Mouse (Mus musculus) midbrain, embryonic 16.5 days (tissue): ENCODE data around the gene Grsf1. TPM values are rescaled to one million over a fixed set of nuclear protein-coding genes. Genes with fewer than 3 reads are reported as not detected.

Experiments
- ATAC-seq: fragments of 200-750 bp; cut with Nextera tagmentation; 2 replicates; pipeline ENCODE4 v1.8.0; 2017; ENCODE audit warnings: moderate TSS enrichment
- H3K27ac ChIP-seq: fragments of 300-500 bp; sonication (generic); 2 replicates; pipeline ENCODE4 v1.5.1; 2014; ENCODE audit warnings: mild to moderate bottlenecking, low read length, mixed read lengths
- H3K27me3 ChIP-seq: fragments of 300-500 bp; sonication (generic); 2 replicates; pipeline ENCODE4 v1.6.1; 2014; ENCODE audit warnings: low read depth, low read length, mixed read lengths; ENCODE audit not compliant: control insufficient read depth, insufficient read depth
- H3K36me3 ChIP-seq: fragments of 300-500 bp; sonication (generic); 2 replicates; pipeline ENCODE4 v1.6.1; 2014; ENCODE audit warnings: mild to moderate bottlenecking, low read length, moderate library complexity, mixed read lengths; ENCODE audit not compliant: control insufficient read depth, insufficient read depth
- H3K4me1 ChIP-seq: fragments of 300-500 bp; sonication (generic); 2 replicates; pipeline ENCODE4 v1.6.1; 2014; ENCODE audit warnings: mild to moderate bottlenecking, low read length, mixed read lengths; ENCODE audit not compliant: control insufficient read depth, insufficient read depth
- H3K4me2 ChIP-seq: fragments of 300-500 bp; sonication (generic); 2 replicates; pipeline ENCODE4 v1.6.1; 2014; ENCODE audit warnings: mild to moderate bottlenecking, low read length, mixed read lengths
- H3K4me3 ChIP-seq: fragments of 300-500 bp; sonication (generic); 2 replicates; pipeline ENCODE4 v1.5.1; 2014; ENCODE audit warnings: low read depth, mild to moderate bottlenecking, low read length, moderate library complexity, mixed read lengths
- H3K9ac ChIP-seq: fragments of 300-500 bp; sonication (generic); 2 replicates; pipeline ENCODE4 v1.6.1; 2014; ENCODE audit warnings: low read depth, low read length, mixed read lengths
- H3K9me3 ChIP-seq: fragments of 300-500 bp; sonication (generic); replicated peaks from 2 replicates; pipeline ENCODE4 v1.6.1; 2014; ENCODE audit warnings: mild to moderate bottlenecking, low read length, mixed read lengths; ENCODE audit not compliant: control insufficient read depth, poor library complexity, severe bottlenecking
- WGBS: fragments of 180-500 bp; shearing (Covaris S2); extraction: QIAGEN DNeasy Blood & Tissue Kit; methylation state at CpG from one replicate; pipeline ENCODE4 v1.1.7; 2014; 5-methylcytosine and 5-hydroxymethylcytosine counted together
- polyA plus RNA-seq: library from polyadenylated mRNA; unstranded; fragments of >200 nt; fragmentation: Nextera tagmentation; extraction: Ambion mirVana; gene quantifications from 2 replicates; pipeline ENCODE4 v1.2.1, GENCODE M21; 2015

Gene Grsf1
- polyA plus RNA-seq, 1 experiment from 2014 or later = 57.0 TPM

- H3K36me3 ChIP-seq = peaks cover 53% of the 10 kb centered on the region
- H3K4me1 ChIP-seq = no peaks in the 10 kb centered on the region
- no peak overlapping the region for H3K27ac ChIP-seq
- no peak overlapping the region for H3K4me3 ChIP-seq
- no peak for ATAC-seq
- H3K4me2 ChIP-seq = no peak overlapping the region
- WGBS = 92% methylated on average over 17 of the region's 17 CpGs
- no peaks in the 10 kb centered on the region for H3K27me3 ChIP-seq
- no peak overlapping the region for H3K9ac ChIP-seq
- H3K9me3 ChIP-seq = no peaks in the 10 kb centered on the region
Observed at GRCm38 (mm10) chr5:88649250-88650173, 26.5 kb downstream of the Grsf1 start.

GRCm38 (mm10) chr5:88645405-88645804, 30.6 kb downstream of the Grsf1 start:
- 83% methylated on average over 5 of the region's 5 CpGs for WGBS
- Histone ChIP-seq H3K27me3 (no peaks in the 10 kb centered on the region), H3K4me3 (no peak overlapping the region), H3K9ac (no peak overlapping the region), H3K4me2 (no peak overlapping the region), H3K9me3 (no peaks in the 10 kb centered on the region), H3K4me1 (no peaks in the 10 kb centered on the region), H3K36me3 (peaks cover 64% of the 10 kb centered on the region), H3K27ac (no peak overlapping the region)
- no peak for ATAC-seq

GRCm38 (mm10) chr5:88644901-88645300, 31.1 kb downstream of the Grsf1 start:
- no peak overlapping the region for H3K27ac ChIP-seq
- no peak overlapping the region for H3K4me2 ChIP-seq
- H3K4me3 ChIP-seq = no peak overlapping the region
- no peaks in the 10 kb centered on the region for H3K9me3 ChIP-seq
- no peak for ATAC-seq
- H3K9ac ChIP-seq = no peak overlapping the region
- WGBS = 96% methylated on average over 2 of the region's 2 CpGs
- peaks cover 62% of the 10 kb centered on the region for H3K36me3 ChIP-seq
- H3K4me1 ChIP-seq = no peaks in the 10 kb centered on the region
- H3K27me3 ChIP-seq = no peaks in the 10 kb centered on the region

GRCm38 (mm10) chr5:88643491-88643890, 32.5 kb downstream of the Grsf1 start:
- Histone ChIP-seq H3K36me3 (peaks cover 59% of the 10 kb centered on the region), H3K9ac (no peak overlapping the region), H3K4me2 (no peak overlapping the region), H3K27me3 (no peaks in the 10 kb centered on the region), H3K27ac (no peak overlapping the region), H3K9me3 (no peaks in the 10 kb centered on the region), H3K4me3 (no peak overlapping the region), H3K4me1 (no peaks in the 10 kb centered on the region)
- no peak for ATAC-seq
- 94% methylated on average over 9 of the region's 9 CpGs for whole genome bisulfite sequencing

- Histone ChIP-seq H3K4me2 (no peak overlapping the region), H3K4me3 (no peak overlapping the region), H3K4me1 (no peaks in the 10 kb centered on the region), H3K36me3 (peaks cover 54% of the 10 kb centered on the region), H3K27ac (no peak overlapping the region), H3K9ac (no peak overlapping the region), H3K9me3 (no peaks in the 10 kb centered on the region), H3K27me3 (no peaks in the 10 kb centered on the region)
- WGBS = 83% methylated on average over 9 of the region's 9 CpGs
- ATAC-seq = no peak
Observed at GRCm38 (mm10) chr5:88642786-88643185, 33.2 kb downstream of the Grsf1 start.

- Histone ChIP-seq H3K4me3 (no peak overlapping the region), H3K36me3 (peaks cover 40% of the 10 kb centered on the region), H3K27me3 (no peaks in the 10 kb centered on the region), H3K9me3 (no peaks in the 10 kb centered on the region), H3K4me1 (no peaks in the 10 kb centered on the region), H3K9ac (no peak overlapping the region), H3K27ac (no peak overlapping the region), H3K4me2 (no peak overlapping the region)
- ATAC-seq = no peak
- WGBS = 71% methylated on average over 5 of the region's 5 CpGs
Observed at GRCm38 (mm10) chr5:88634076-88634475, 41.9 kb downstream of the Grsf1 start.

GRCm38 (mm10) chr5:88632463-88632862, 43.5 kb downstream of the Grsf1 start:
- no peak overlapping the region for H3K9ac ChIP-seq
- peaks cover 50% of the 10 kb centered on the region for H3K36me3 ChIP-seq
- no peak for ATAC-seq
- H3K4me1 ChIP-seq = no peaks in the 10 kb centered on the region
- no peak overlapping the region for H3K4me2 ChIP-seq
- H3K4me3 ChIP-seq = no peak overlapping the region
- no peak overlapping the region for H3K27ac ChIP-seq
- H3K27me3 ChIP-seq = no peaks in the 10 kb centered on the region
- H3K9me3 ChIP-seq = no peaks in the 10 kb centered on the region
- 74% methylated on average over 9 of the region's 9 CpGs for WGBS

GRCm38 (mm10) chr5:88631545-88631944, 44.4 kb downstream of the Grsf1 start:
- no peaks in the 10 kb centered on the region for H3K27me3 ChIP-seq
- H3K4me3 ChIP-seq = no peak overlapping the region
- H3K4me2 ChIP-seq = no peak overlapping the region
- ATAC-seq = no peak
- H3K9ac ChIP-seq = no peak overlapping the region
- H3K4me1 ChIP-seq = no peaks in the 10 kb centered on the region
- 91% methylated on average over 5 of the region's 5 CpGs for WGBS
- H3K9me3 ChIP-seq = no peaks in the 10 kb centered on the region
- peaks cover 41% of the 10 kb centered on the region for H3K36me3 ChIP-seq
- H3K27ac ChIP-seq = no peak overlapping the region

GRCm38 (mm10) chr5:88630883-88631282, 45.1 kb downstream of the Grsf1 start:
- H3K9ac ChIP-seq = no peak overlapping the region
- no peak overlapping the region for H3K4me2 ChIP-seq
- no peaks in the 10 kb centered on the region for H3K4me1 ChIP-seq
- H3K27ac ChIP-seq = no peak overlapping the region
- H3K36me3 ChIP-seq = peaks cover 41% of the 10 kb centered on the region
- no peaks in the 10 kb centered on the region for H3K27me3 ChIP-seq
- H3K9me3 ChIP-seq = no peaks in the 10 kb centered on the region
- no peak overlapping the region for H3K4me3 ChIP-seq
- WGBS = 66% methylated on average over 3 of the region's 3 CpGs
- no peak for ATAC-seq
